In genomic region chr4:155943049-155943452, GRCm38 (mm10) we compare ENCODE assay signal across 8 mouse cellular contexts. TPM values are rescaled to one million over a fixed set of nuclear protein-coding genes. Genes with fewer than 3 reads are reported as not detected.
DNase-seq lines count a peak whose midpoint lies in the region; ATAC-seq lines count a peak whose summit lies in the region.

No protein-coding gene starts in this region.

- H3K27me3 ChIP-seq in embryonic facial prominence, embryonic 11.5 days (ENCODE audit: control insufficient read depth, insufficient read depth, low read length), result no peaks in the 10 kb centered on the region
- H3K27me3 ChIP-seq in intestine, embryonic 15.5 days (replicated peaks), result no peaks in the 10 kb centered on the region
- H3K27me3 ChIP-seq in limb, embryonic 15.5 days, result no peaks in the 10 kb centered on the region
- H3K27me3 ChIP-seq in midbrain, embryonic 14.5 days (ENCODE audit: control insufficient read depth, insufficient read depth, low read length), result no peaks in the 10 kb centered on the region

- WGBS in embryonic facial prominence, embryonic 11.5 days, result 1% methylated on average over 17 of the region's 17 CpGs
- 2% methylated on average over 17 of the region's 17 CpGs for WGBS in intestine, embryonic 15.5 days
- under 1% methylated on average over 17 of the region's 17 CpGs for WGBS in limb, embryonic 15.5 days
- WGBS in midbrain, embryonic 14.5 days, result 2% methylated on average over 17 of the region's 17 CpGs

- peak overlapping the region; percentile 87 for H3K9ac ChIP-seq in embryonic facial prominence, embryonic 11.5 days (replicated peaks; ENCODE audit: low read length)
- H3K9ac ChIP-seq in intestine, embryonic 15.5 days, result peak overlapping the region; percentile 95
- peak overlapping the region; percentile 91 for H3K9ac ChIP-seq in limb, embryonic 15.5 days
- H3K9ac ChIP-seq in midbrain, embryonic 14.5 days (replicated peaks; ENCODE audit: low read length), result peak overlapping the region; percentile 78

- DNase-seq in right cerebral cortex, postnatal 10 days (ENCODE audit: low spot score in 2 of 2), result peak; percentile 71 to 85
- no peak for DNase-seq in right cerebral cortex, postnatal 4 days
- peak; percentile 27 for DNase-seq in embryonic facial prominence, embryonic 11.5 days (ENCODE audit: low spot score)
- DNase-seq in gastrocnemius, postnatal 4 days (ENCODE audit: low spot score in 2 of 2), result peak; percentile 31 to 60
- DNase-seq in midbrain, embryonic 14.5 days, result no peak
- no peak for DNase-seq in spleen, postnatal 4 days (ENCODE audit: low spot score in 2 of 2)

- H3K4me3 ChIP-seq in embryonic facial prominence, embryonic 11.5 days (ENCODE audit: low read depth, low read length), result peak overlapping the region; percentile 90
- H3K4me3 ChIP-seq in intestine, embryonic 15.5 days (replicated peaks), result peak overlapping the region; percentile 95
- H3K4me3 ChIP-seq in limb, embryonic 15.5 days, result peak overlapping the region; percentile 98
- peak overlapping the region; percentile 91 for H3K4me3 ChIP-seq in midbrain, embryonic 14.5 days (replicated peaks; ENCODE audit: low read depth, low read length)

- H3K4me1 ChIP-seq in embryonic facial prominence, embryonic 11.5 days (ENCODE audit: control insufficient read depth, insufficient read depth, low read length), result no peaks in the 10 kb centered on the region
- peaks cover 22% of the 10 kb centered on the region for H3K4me1 ChIP-seq in intestine, embryonic 15.5 days (replicated peaks)
- peaks cover 22% of the 10 kb centered on the region for H3K4me1 ChIP-seq in limb, embryonic 15.5 days
- H3K4me1 ChIP-seq in midbrain, embryonic 14.5 days (ENCODE audit: control insufficient read depth, insufficient read depth, low read length), result peaks cover 14% of the 10 kb centered on the region

- H3K4me2 ChIP-seq in embryonic facial prominence, embryonic 11.5 days (ENCODE audit: low read depth, low read length), result peak overlapping the region; percentile 80
- H3K4me2 ChIP-seq in intestine, embryonic 15.5 days (replicated peaks), result peak overlapping the region; percentile 93
- peak overlapping the region; percentile 90 for H3K4me2 ChIP-seq in limb, embryonic 15.5 days
- H3K4me2 ChIP-seq in midbrain, embryonic 14.5 days (ENCODE audit: low read length), result peak overlapping the region; percentile 96

- H3K27ac ChIP-seq in embryonic facial prominence, embryonic 11.5 days (replicated peaks; ENCODE audit: low read depth, low read length), result peak overlapping the region; percentile 63; the same call in 1 of the 2 replicates
- peak overlapping the region; percentile 82 for H3K27ac ChIP-seq in intestine, embryonic 15.5 days
- H3K27ac ChIP-seq in limb, embryonic 15.5 days, result peak overlapping the region; percentile 93
- peak overlapping the region; percentile 86 for H3K27ac ChIP-seq in midbrain, embryonic 14.5 days (replicated peaks; ENCODE audit: low read depth, low read length)

- no peaks in the 10 kb centered on the region; the same call in 1 of the 2 replicates for H3K36me3 ChIP-seq in embryonic facial prominence, embryonic 11.5 days (replicated peaks; ENCODE audit: control insufficient read depth, insufficient read depth, low read depth, low read length)
- H3K36me3 ChIP-seq in intestine, embryonic 15.5 days, result no peaks in the 10 kb centered on the region; the same call in 1 of the 2 replicates
- peaks cover 14% of the 10 kb centered on the region for H3K36me3 ChIP-seq in limb, embryonic 15.5 days
- peaks cover 7% of the 10 kb centered on the region; the same call in 1 of the 2 replicates for H3K36me3 ChIP-seq in midbrain, embryonic 14.5 days (ENCODE audit: control insufficient read depth, insufficient read depth, low read length)

- ATAC-seq in embryonic facial prominence, embryonic 11.5 days (replicated peaks; ENCODE audit: insufficient number of reproducible peaks, low FRiP score, low TSS enrichment, low read depth), result no peak; the same call in 1 of the 2 replicates
- ATAC-seq in intestine, embryonic 15.5 days, result peak; percentile 61
- ATAC-seq in limb, embryonic 15.5 days (ENCODE audit: insufficient number of reproducible peaks, low FRiP score, low TSS enrichment, low read depth), result 0 out of 2 replicates have a peak, but pooled peaks have one; percentile 15
- peak; percentile 51; the same call in 1 of the 2 replicates for ATAC-seq in midbrain, embryonic 14.5 days (ENCODE audit: low FRiP score, low TSS enrichment)

- no peaks in the 10 kb centered on the region for H3K9me3 ChIP-seq in embryonic facial prominence, embryonic 11.5 days (replicated peaks; ENCODE audit: control insufficient read depth, low read length)
- no peaks in the 10 kb centered on the region for H3K9me3 ChIP-seq in intestine, embryonic 15.5 days
- H3K9me3 ChIP-seq in limb, embryonic 15.5 days, result no peaks in the 10 kb centered on the region
- H3K9me3 ChIP-seq in midbrain, embryonic 14.5 days (ENCODE audit: control insufficient read depth, low read length), result no peaks in the 10 kb centered on the region

RNA-seq across cellular contexts. Expression of gene Ube2j2, which starts 0.6 kb away (rescaled TPM):
- 158 and 161 TPM in 2 replicates for polyA plus RNA-seq in embryonic facial prominence, embryonic 11.5 days (2014; fragmentation: Nextera tagmentation; extraction: Ambion mirVana)
- 10 to 100 TPM; 59.6 to 74.0 TPM for total RNA-seq in gastrocnemius, postnatal 4 days (2021)
- 100 and 105 TPM in 2 replicates for polyA plus RNA-seq in intestine, embryonic 15.5 days (2015; fragmentation: Nextera tagmentation; extraction: Ambion mirVana)
- polyA plus RNA-seq in limb, embryonic 15.5 days (2015; fragmentation: Nextera tagmentation; extraction: Ambion mirVana), result 87.9 and 99.7 TPM in 2 replicates
- 131 and 138 TPM in 2 replicates for polyA plus RNA-seq in midbrain, embryonic 14.5 days (2014; fragmentation: Nextera tagmentation; extraction: Ambion mirVana)

RNA-seq across cellular contexts. Expression of gene C1qtnf12, which starts 19.1 kb away (rescaled TPM):
- 21.2 and 26.8 TPM in 2 replicates for polyA plus RNA-seq in embryonic facial prominence, embryonic 11.5 days (2014; fragmentation: Nextera tagmentation; extraction: Ambion mirVana)
- total RNA-seq in gastrocnemius, postnatal 4 days (2021), result 10 to 100 TPM; 24.0 to 36.0 TPM
- polyA plus RNA-seq in intestine, embryonic 15.5 days (2015; fragmentation: Nextera tagmentation; extraction: Ambion mirVana), result 60.1 and 60.2 TPM in 2 replicates
- polyA plus RNA-seq in limb, embryonic 15.5 days (2015; fragmentation: Nextera tagmentation; extraction: Ambion mirVana), result 48.3 and 50.3 TPM in 2 replicates
- 7.1 and 8.3 TPM in 2 replicates for polyA plus RNA-seq in midbrain, embryonic 14.5 days (2014; fragmentation: Nextera tagmentation; extraction: Ambion mirVana)

RNA-seq across cellular contexts. Expression of gene B3galt6, which starts 49.4 kb away (rescaled TPM):
- polyA plus RNA-seq in embryonic facial prominence, embryonic 11.5 days (2014; fragmentation: Nextera tagmentation; extraction: Ambion mirVana), result 17.8 and 18.9 TPM in 2 replicates
- 1 to 10 TPM; 4.8 to 6.0 TPM for total RNA-seq in gastrocnemius, postnatal 4 days (2021)
- polyA plus RNA-seq in intestine, embryonic 15.5 days (2015; fragmentation: Nextera tagmentation; extraction: Ambion mirVana), result 13.4 and 14.0 TPM in 2 replicates
- 16.1 and 16.4 TPM in 2 replicates for polyA plus RNA-seq in limb, embryonic 15.5 days (2015; fragmentation: Nextera tagmentation; extraction: Ambion mirVana)
- polyA plus RNA-seq in midbrain, embryonic 14.5 days (2014; fragmentation: Nextera tagmentation; extraction: Ambion mirVana), result 36.3 and 38.7 TPM in 2 replicates

RNA-seq across cellular contexts. Expression of gene Sdf4, which starts 49.6 kb away (rescaled TPM):
- polyA plus RNA-seq in embryonic facial prominence, embryonic 11.5 days (2014; fragmentation: Nextera tagmentation; extraction: Ambion mirVana), result 137 and 150 TPM in 2 replicates
- 100 to 1,000 TPM; 116 to 117 TPM for total RNA-seq in gastrocnemius, postnatal 4 days (2021)
- polyA plus RNA-seq in intestine, embryonic 15.5 days (2015; fragmentation: Nextera tagmentation; extraction: Ambion mirVana), result 154 and 166 TPM in 2 replicates
- 175 and 176 TPM in 2 replicates for polyA plus RNA-seq in limb, embryonic 15.5 days (2015; fragmentation: Nextera tagmentation; extraction: Ambion mirVana)
- 105 and 112 TPM in 2 replicates for polyA plus RNA-seq in midbrain, embryonic 14.5 days (2014; fragmentation: Nextera tagmentation; extraction: Ambion mirVana)

RNA-seq across cellular contexts. Expression of gene Acap3, which starts 51.4 kb away (rescaled TPM):
- polyA plus RNA-seq in embryonic facial prominence, embryonic 11.5 days (2014; fragmentation: Nextera tagmentation; extraction: Ambion mirVana), result 18.6 and 21.2 TPM in 2 replicates
- total RNA-seq in gastrocnemius, postnatal 4 days (2021), result 10 to 100 TPM; 30.1 to 31.6 TPM
- 12.2 and 13.7 TPM in 2 replicates for polyA plus RNA-seq in intestine, embryonic 15.5 days (2015; fragmentation: Nextera tagmentation; extraction: Ambion mirVana)
- 23.3 and 23.8 TPM in 2 replicates for polyA plus RNA-seq in limb, embryonic 15.5 days (2015; fragmentation: Nextera tagmentation; extraction: Ambion mirVana)
- polyA plus RNA-seq in midbrain, embryonic 14.5 days (2014; fragmentation: Nextera tagmentation; extraction: Ambion mirVana), result 76.6 and 84.8 TPM in 2 replicates

Comparison
In these comparisons a context has a peak if more than half of its experiments do, and no peak if none do; other contexts are left out.
1. DNase-seq: peak in right cerebral cortex, postnatal 10 days (2 of 2), embryonic facial prominence, embryonic 11.5 days (single experiment) and gastrocnemius, postnatal 4 days (2 of 2); none in right cerebral cortex, postnatal 4 days (single experiment), midbrain, embryonic 14.5 days (single experiment) and spleen, postnatal 4 days (0 of 2).
2. Peak in every context shown above with its lines, with median percentiles within 50 percentile points of each other: H3K27ac ChIP-seq, H3K4me2 ChIP-seq, H3K4me3 ChIP-seq and H3K9ac ChIP-seq.